In the genomic region with DNA sequence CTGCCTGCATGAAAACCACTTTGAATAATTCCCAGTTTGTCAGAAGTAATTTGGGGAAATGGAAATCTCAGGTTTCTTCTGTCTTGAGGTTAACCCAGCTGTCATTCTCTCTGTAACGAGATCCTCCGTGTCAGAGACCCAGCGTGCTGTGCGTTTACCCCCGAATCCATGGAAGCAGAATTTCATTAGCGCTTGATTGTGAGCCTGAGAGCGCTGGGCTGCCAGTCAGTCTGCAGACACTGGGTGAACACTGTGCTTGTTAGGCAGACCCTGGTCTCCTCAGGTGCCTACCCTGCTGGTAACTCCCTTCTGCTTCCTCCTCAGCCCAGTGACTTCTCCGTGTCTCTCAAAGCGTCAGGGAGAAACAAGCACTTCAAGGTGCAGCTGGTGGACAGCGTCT, we compare ENCODE assay signal across 25 mouse cellular contexts.
DNase-seq lines count a peak whose midpoint lies in the region; ATAC-seq and TF ChIP-seq lines count a peak whose summit lies in the region.
"Had no signal": no experiment of that assay in that cellular context is flagged by ENCODE, and none has a peak within 500 bp of the region (broad histone marks: within the 10 kb centered on the region; RNA-seq: fewer than 3 reads in every experiment).

No protein-coding gene starts in this region.

- no peak for TF ChIP-seq CTCF in forebrain, postnatal 0 days (IDR thresholded peaks at IDR 0.05; ENCODE audit: low read depth)

- no peak overlapping the region for H3K9ac ChIP-seq in embryonic facial prominence, embryonic 14.5 days (ENCODE audit: low read depth, low read length)
- no peak overlapping the region for H3K9ac ChIP-seq in forebrain, postnatal 0 days
- H3K9ac ChIP-seq: heart, embryonic 13.5 days; limb, embryonic 15.5 days; liver, embryonic 14.5 days; lung, embryonic 14.5 days; neural tube, embryonic 13.5 days had no signal

- WGBS in embryonic facial prominence, embryonic 14.5 days, result 50% methylated on average over 10 of the region's 10 CpGs
- 41% methylated on average over 10 of the region's 10 CpGs for WGBS in forebrain, postnatal 0 days

- no peaks in the 10 kb centered on the region for H3K9me3 ChIP-seq in megakaryocyte, embryonic 14.5 days
- no peaks in the 10 kb centered on the region for H3K9me3 ChIP-seq in embryonic facial prominence, embryonic 14.5 days (ENCODE audit: control insufficient read depth, low read length)
- no peaks in the 10 kb centered on the region for H3K9me3 ChIP-seq in forebrain, postnatal 0 days (ENCODE audit: low read length)
- H3K9me3 ChIP-seq: heart, embryonic 13.5 days; limb, embryonic 15.5 days; neural tube, embryonic 13.5 days had no signal

- peak; percentile 10 for DNase-seq in embryo, embryonic 11 days
- no peak for DNase-seq in embryo, embryonic 10 days (ENCODE audit: low spot score)
- peak; percentile 60 for DNase-seq in embryonic facial prominence, embryonic 14.5 days (ENCODE audit: low spot score)
- no peak for DNase-seq in forebrain, postnatal 0 days
- no peak for DNase-seq in frontal cortex, postnatal 14 days (ENCODE audit: low spot score in 2 of 2)
- no peak for DNase-seq in T-cell, adult 2 months (ENCODE audit: low spot score)
- DNase-seq: adrenal gland, postnatal 14 days; cerebellum, adult 8-10 months; cerebellum, postnatal 36 days; gastrocnemius, postnatal 25 days; heart, adult 18-20 months; heart, postnatal 14 days; kidney, adult 2 months; kidney, postnatal 10 days; left cerebral cortex, postnatal 4 days; lung, embryonic 14.5 days; thymus, postnatal 14 days had no signal

- H3K36me3 ChIP-seq in megakaryocyte, embryonic 14.5 days (replicated peaks; ENCODE audit: low read length), result peaks cover 81% of the 10 kb centered on the region
- peaks cover 25% of the 10 kb centered on the region for H3K36me3 ChIP-seq in embryonic facial prominence, embryonic 14.5 days (ENCODE audit: control insufficient read depth, insufficient read depth, low read length)
- H3K36me3 ChIP-seq in forebrain, postnatal 0 days (ENCODE audit: insufficient read depth), result peaks cover 15% of the 10 kb centered on the region

- H3K27ac ChIP-seq in embryonic facial prominence, embryonic 14.5 days (replicated peaks; ENCODE audit: low read depth, low read length), result no peak overlapping the region
- H3K27ac ChIP-seq in forebrain, postnatal 0 days (ENCODE audit: low read depth, low read length), result no peak overlapping the region
- H3K27ac ChIP-seq: heart, embryonic 13.5 days; left cerebral cortex, adult 2 months; limb, embryonic 15.5 days; liver, embryonic 14.5 days; neural tube, embryonic 13.5 days had no signal

- H3K4me1 ChIP-seq in megakaryocyte, embryonic 14.5 days, result peaks cover 50% of the 10 kb centered on the region
- 0 out of 2 replicates have a peak, but pooled peaks cover 4% of the 10 kb centered on the region for H3K4me1 ChIP-seq in embryonic facial prominence, embryonic 14.5 days (ENCODE audit: control insufficient read depth, insufficient read depth, low read length)
- no peaks in the 10 kb centered on the region for H3K4me1 ChIP-seq in forebrain, postnatal 0 days (ENCODE audit: insufficient read depth)

- no peaks in the 10 kb centered on the region for H3K27me3 ChIP-seq in megakaryocyte, embryonic 14.5 days (replicated peaks)
- H3K27me3 ChIP-seq in embryonic facial prominence, embryonic 14.5 days (replicated peaks; ENCODE audit: control insufficient read depth, insufficient read depth, low read length), result no peaks in the 10 kb centered on the region
- H3K27me3 ChIP-seq in forebrain, postnatal 0 days (ENCODE audit: insufficient read depth, low read length), result no peaks in the 10 kb centered on the region
- H3K27me3 ChIP-seq: heart, embryonic 13.5 days; limb, embryonic 15.5 days; neural tube, embryonic 13.5 days had no signal

- no peak overlapping the region for H3K4me2 ChIP-seq in embryonic facial prominence, embryonic 14.5 days (ENCODE audit: low read depth, low read length)
- no peak overlapping the region for H3K4me2 ChIP-seq in forebrain, postnatal 0 days (ENCODE audit: low read depth)
- H3K4me2 ChIP-seq: heart, embryonic 13.5 days; limb, embryonic 15.5 days; lung, embryonic 14.5 days; neural tube, embryonic 13.5 days had no signal

- H3K4me3 ChIP-seq in megakaryocyte, embryonic 14.5 days (replicated peaks), result peak overlapping the region; percentile 28
- no peak overlapping the region for H3K4me3 ChIP-seq in embryonic facial prominence, embryonic 14.5 days (ENCODE audit: low read depth, low read length)
- no peak overlapping the region for H3K4me3 ChIP-seq in forebrain, postnatal 0 days (ENCODE audit: low read depth, low read length)
- H3K4me3 ChIP-seq: erythroblast, embryonic 14.5 days; heart, embryonic 13.5 days; left cerebral cortex, adult 2 months; limb, embryonic 15.5 days; neural tube, embryonic 13.5 days had no signal

- ATAC-seq in megakaryocyte, adult 5-6 weeks (ENCODE audit: poor library complexity, severe bottlenecking), result no peak
- ATAC-seq in embryonic facial prominence, embryonic 14.5 days (ENCODE audit: low read depth), result peak; percentile 31; the same call in 1 of the 2 replicates
- ATAC-seq in forebrain, postnatal 0 days, result peak; percentile 25; the same call in 1 of the 2 replicates

Comparison
In these comparisons a context has a peak if more than half of its experiments do, and no peak if none do; other contexts are left out.
1. DNase-seq: peak in embryo, embryonic 11 days (single experiment) and embryonic facial prominence, embryonic 14.5 days (single experiment); none in embryo, embryonic 10 days (single experiment), forebrain, postnatal 0 days (single experiment), frontal cortex, postnatal 14 days (0 of 2) and T-cell, adult 2 months (single experiment).